ENCODE assay signal across 7 mouse cellular contexts in the genomic region with DNA sequence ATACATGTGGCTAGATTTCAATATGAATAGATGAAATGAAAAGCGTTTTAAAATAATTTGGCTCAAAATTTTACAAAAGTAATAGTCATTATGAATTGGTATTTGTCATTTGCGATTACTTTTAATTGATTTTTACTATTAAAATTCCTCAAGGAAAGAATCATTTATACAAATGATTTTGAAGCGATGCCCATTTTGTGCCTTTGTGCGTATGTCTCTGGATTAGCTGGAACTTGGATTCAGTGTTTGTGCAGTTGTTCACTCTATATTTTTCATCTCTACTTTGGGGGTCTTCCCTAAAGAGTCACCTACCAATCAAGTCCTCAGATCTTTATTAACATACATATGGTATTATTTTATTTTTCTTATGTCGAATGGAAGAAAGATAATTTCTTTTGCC.
DNase-seq lines count a peak whose midpoint lies in the region; ATAC-seq and TF ChIP-seq lines count a peak whose summit lies in the region.

No protein-coding gene starts in this region.

- H3K4me2 ChIP-seq in lung, embryonic 15.5 days, result peak overlapping the region; percentile 63
- peak overlapping the region; percentile 49 for H3K4me2 ChIP-seq in forebrain, embryonic 16.5 days (ENCODE audit: low read length)
- H3K4me2 ChIP-seq in limb, embryonic 14.5 days (replicated peaks; ENCODE audit: low read depth, low read length, severe bottlenecking), result peak overlapping the region; percentile 65
- peak overlapping the region; percentile 61 for H3K4me2 ChIP-seq in stomach, embryonic 14.5 days (replicated peaks; ENCODE audit: low read depth, low read length)

- peaks cover 23% of the 10 kb centered on the region for H3K4me1 ChIP-seq in lung, embryonic 15.5 days
- H3K4me1 ChIP-seq in forebrain, embryonic 16.5 days (replicated peaks; ENCODE audit: control insufficient read depth, insufficient read depth, low read length), result peaks cover 20% of the 10 kb centered on the region
- peaks cover 19% of the 10 kb centered on the region for H3K4me1 ChIP-seq in limb, embryonic 14.5 days (ENCODE audit: control insufficient read depth, insufficient read depth, low read length)
- H3K4me1 ChIP-seq in stomach, embryonic 14.5 days (ENCODE audit: control insufficient read depth, insufficient read depth, low read length), result peaks cover 6% of the 10 kb centered on the region

- TF ChIP-seq POLR2A in limb, embryonic 14.5 days (IDR thresholded peaks at IDR 0.05; ENCODE audit: borderline replicate concordance, extremely low read depth, insufficient read depth, insufficient read length), result no peak

- 27% methylated on average over 5 of the region's 5 CpGs for WGBS in lung, embryonic 15.5 days
- 6% methylated on average over 5 of the region's 5 CpGs for WGBS in forebrain, embryonic 16.5 days
- 51% methylated on average over 5 of the region's 5 CpGs for WGBS in limb, embryonic 14.5 days
- WGBS in stomach, embryonic 14.5 days, result 51% methylated on average over 5 of the region's 5 CpGs

- no peaks in the 10 kb centered on the region for H3K27me3 ChIP-seq in lung, embryonic 15.5 days
- no peaks in the 10 kb centered on the region for H3K27me3 ChIP-seq in forebrain, embryonic 16.5 days (replicated peaks; ENCODE audit: control insufficient read depth, insufficient read depth, low read length)
- H3K27me3 ChIP-seq in limb, embryonic 14.5 days (ENCODE audit: control insufficient read depth, insufficient read depth, low read length), result no peaks in the 10 kb centered on the region
- H3K27me3 ChIP-seq in stomach, embryonic 14.5 days (ENCODE audit: control insufficient read depth, insufficient read depth, low read length), result no peaks in the 10 kb centered on the region

- ATAC-seq in lung, embryonic 15.5 days (ENCODE audit: borderline replicate concordance, extremely low read depth, low FRiP score, low TSS enrichment), result no peak
- no peak for ATAC-seq in forebrain, embryonic 16.5 days
- no peak for ATAC-seq in limb, embryonic 14.5 days (ENCODE audit: low FRiP score, low read depth)
- ATAC-seq in stomach, embryonic 14.5 days (ENCODE audit: insufficient number of reproducible peaks, insufficient read depth, low FRiP score, low read depth), result no peak

- no peaks in the 10 kb centered on the region for H3K9me3 ChIP-seq in lung, embryonic 15.5 days
- no peaks in the 10 kb centered on the region for H3K9me3 ChIP-seq in forebrain, embryonic 16.5 days (ENCODE audit: control insufficient read depth, low read length)
- H3K9me3 ChIP-seq in limb, embryonic 14.5 days (ENCODE audit: control insufficient read depth, low read length), result no peaks in the 10 kb centered on the region
- no peaks in the 10 kb centered on the region for H3K9me3 ChIP-seq in stomach, embryonic 14.5 days (ENCODE audit: control insufficient read depth, low read depth, low read length)

- no peak for DNase-seq in lung, postnatal 4 days
- no peak for DNase-seq in limb, embryonic 14.5 days (ENCODE audit: low spot score)
- no peak for DNase-seq in gastrocnemius, postnatal 4 days (ENCODE audit: low spot score in 2 of 2)
- DNase-seq in right cerebral cortex, postnatal 25 days, result no peak

- H3K9ac ChIP-seq in lung, embryonic 15.5 days, result no peak overlapping the region
- peak overlapping the region; percentile 84 for H3K9ac ChIP-seq in forebrain, embryonic 16.5 days (replicated peaks; ENCODE audit: low read depth, low read length)
- peak overlapping the region; percentile 90 for H3K9ac ChIP-seq in limb, embryonic 14.5 days (ENCODE audit: low read depth, low read length, severe bottlenecking)
- peak overlapping the region; percentile 71 for H3K9ac ChIP-seq in stomach, embryonic 14.5 days (replicated peaks; ENCODE audit: low read depth, low read length)

- H3K4me3 ChIP-seq in lung, embryonic 15.5 days, result peak overlapping the region; percentile 62
- H3K4me3 ChIP-seq in forebrain, embryonic 16.5 days (replicated peaks; ENCODE audit: low read length), result peak overlapping the region; percentile 93
- peak overlapping the region; percentile 73 for H3K4me3 ChIP-seq in limb, embryonic 14.5 days (replicated peaks; ENCODE audit: low read length)
- peak overlapping the region; percentile 65 for H3K4me3 ChIP-seq in stomach, embryonic 14.5 days (ENCODE audit: low read depth, low read length)

- no peaks in the 10 kb centered on the region for H3K36me3 ChIP-seq in lung, embryonic 15.5 days
- no peaks in the 10 kb centered on the region for H3K36me3 ChIP-seq in forebrain, embryonic 16.5 days (ENCODE audit: control insufficient read depth, insufficient read depth)
- H3K36me3 ChIP-seq in limb, embryonic 14.5 days (ENCODE audit: control insufficient read depth, insufficient read depth, low read length), result 0 out of 2 replicates have a peak, but pooled peaks cover 3% of the 10 kb centered on the region
- H3K36me3 ChIP-seq in stomach, embryonic 14.5 days (ENCODE audit: control insufficient read depth, insufficient read depth, low read length), result no peaks in the 10 kb centered on the region

- peak overlapping the region; percentile 94; the same call in 1 of the 2 replicates for H3K27ac ChIP-seq in lung, embryonic 15.5 days
- H3K27ac ChIP-seq in forebrain, embryonic 16.5 days (ENCODE audit: low read length), result peak overlapping the region; percentile 99
- peak overlapping the region; percentile 95 for H3K27ac ChIP-seq in limb, embryonic 14.5 days (replicated peaks; ENCODE audit: low read depth, low read length)
- H3K27ac ChIP-seq in stomach, embryonic 14.5 days (ENCODE audit: low read length), result peak overlapping the region; percentile 94; the same call in 1 of the 2 replicates
